Mouse (Mus musculus) liver, embryonic 14.5 days (tissue): ENCODE data around the gene Mlana.

Source experiments
- CTCF ChIP-seq: IDR thresholded peaks from 2 replicates; pipeline ENCODE4 v1.5.1; 2016; ENCODE audit warnings: antibody characterized with exemption, low read depth, control low read depth
- EP300 ChIP-seq: IDR thresholded peaks from 2 replicates; pipeline ENCODE4 v1.6.1; 2016; ENCODE audit warnings: antibody characterized with exemption, low read depth

DNA sequence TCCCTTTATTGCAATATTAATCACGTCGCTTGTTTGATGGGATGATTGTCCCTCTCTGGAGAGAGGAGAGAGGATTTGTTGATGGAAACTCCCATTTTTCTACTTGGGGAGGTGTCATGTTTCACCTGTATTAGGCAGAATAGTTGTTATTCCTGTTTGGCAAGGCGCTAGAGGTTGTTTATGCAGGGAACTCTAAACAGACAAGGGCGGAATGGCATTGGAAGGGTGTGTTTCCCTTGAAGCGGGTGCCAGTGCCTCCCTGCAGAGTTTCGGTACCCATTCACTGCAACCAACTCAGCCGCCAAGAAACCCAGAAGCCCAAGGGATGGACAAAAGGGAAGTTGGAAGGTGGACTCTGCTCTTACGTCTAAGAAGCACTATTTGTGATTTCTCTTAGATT lies 33.8 kb upstream of the Mlana start:
- TF ChIP-seq EP300 (no peak), CTCF (no peak)
